Comparison of ENCODE assay signal across 14 mouse cellular contexts in the genomic region with DNA sequence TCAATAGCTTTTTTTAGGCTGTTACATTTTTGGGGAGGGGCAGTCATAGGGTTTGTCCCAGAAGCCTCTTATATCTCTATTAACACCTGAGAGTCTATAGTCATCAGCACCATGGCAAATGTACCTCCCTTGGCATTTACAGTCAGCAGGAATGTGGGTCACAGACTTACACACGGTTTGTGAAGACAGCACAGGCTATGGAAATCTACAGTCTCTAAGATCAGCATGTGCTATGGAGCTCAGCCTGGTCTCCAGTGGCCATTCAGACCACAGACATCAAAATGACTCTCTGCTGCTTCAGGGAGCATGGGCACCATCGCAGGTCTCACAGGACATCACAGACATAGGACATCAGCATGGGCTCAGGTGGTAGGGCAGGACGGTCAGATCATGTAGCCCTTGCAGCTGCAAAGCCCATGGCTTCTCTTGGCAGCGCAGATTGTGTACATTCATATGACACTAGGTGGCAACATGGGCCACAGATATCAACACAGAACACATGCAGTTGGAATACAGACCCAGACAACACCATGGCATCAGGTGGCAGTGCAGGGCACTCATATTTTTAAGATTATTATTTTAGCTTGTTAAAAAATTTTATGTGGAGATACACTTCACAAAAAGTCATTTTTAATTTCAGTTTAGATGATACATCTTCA.
DNase-seq lines count a peak whose midpoint lies in the region; ATAC-seq and TF ChIP-seq lines count a peak whose summit lies in the region.
"Had no signal": no experiment of that assay in that cellular context is flagged by ENCODE, and none has a peak within 500 bp of the region (broad histone marks: within the 10 kb centered on the region; RNA-seq: fewer than 3 reads in every experiment).

No protein-coding gene starts in this region.

- H3K27me3 ChIP-seq in hindbrain, postnatal 0 days (ENCODE audit: insufficient read depth, low read length) = no peaks in the 10 kb centered on the region
- no peaks in the 10 kb centered on the region for H3K27me3 ChIP-seq in hindbrain, embryonic 11.5 days (ENCODE audit: control insufficient read depth, insufficient read depth, low read length)
- no peaks in the 10 kb centered on the region for H3K27me3 ChIP-seq in liver, embryonic 12.5 days (replicated peaks)
- H3K27me3 ChIP-seq: heart, embryonic 13.5 days; limb, embryonic 15.5 days; megakaryocyte, embryonic 14.5 days had no signal

- H3K4me3 ChIP-seq in hindbrain, postnatal 0 days (ENCODE audit: low read length) = no peak overlapping the region
- H3K4me3 ChIP-seq in hindbrain, embryonic 11.5 days (ENCODE audit: low read depth, low read length) = no peak overlapping the region
- H3K4me3 ChIP-seq in liver, embryonic 12.5 days = no peak overlapping the region
- H3K4me3 ChIP-seq: forebrain, embryonic 10.5 days; heart, embryonic 13.5 days; hindbrain, embryonic 10.5 days; limb, embryonic 15.5 days; megakaryocyte, embryonic 14.5 days had no signal

- TF ChIP-seq POLR2A in brain, embryonic 14.5 days (IDR thresholded peaks at IDR 0.05; ENCODE audit: borderline replicate concordance, extremely low read depth, insufficient read depth, insufficient read length, poor library complexity, severe bottlenecking) = no peak

- H3K9me3 ChIP-seq in hindbrain, postnatal 0 days (ENCODE audit: low read length) = no peaks in the 10 kb centered on the region
- H3K9me3 ChIP-seq in hindbrain, embryonic 11.5 days (ENCODE audit: control insufficient read depth, low read length) = no peaks in the 10 kb centered on the region
- H3K9me3 ChIP-seq in liver, embryonic 12.5 days (replicated peaks) = no peaks in the 10 kb centered on the region
- H3K9me3 ChIP-seq: forebrain, embryonic 10.5 days; heart, embryonic 13.5 days; hindbrain, embryonic 10.5 days; limb, embryonic 15.5 days; megakaryocyte, embryonic 14.5 days had no signal

- 79% methylated on average over 4 of the region's 4 CpGs for WGBS in hindbrain, postnatal 0 days
- WGBS in hindbrain, embryonic 11.5 days = 86% methylated on average over 4 of the region's 4 CpGs
- WGBS in liver, embryonic 12.5 days (ENCODE audit: insufficient replicate concordance) = 53% methylated on average over 4 of the region's 4 CpGs

- H3K27ac ChIP-seq in hindbrain, postnatal 0 days = no peak overlapping the region
- no peak overlapping the region for H3K27ac ChIP-seq in hindbrain, embryonic 11.5 days (ENCODE audit: low read depth, low read length)
- no peak overlapping the region for H3K27ac ChIP-seq in liver, embryonic 12.5 days
- H3K27ac ChIP-seq: forebrain, embryonic 10.5 days; heart, embryonic 13.5 days; hindbrain, embryonic 10.5 days; limb, embryonic 15.5 days had no signal

- H3K9ac ChIP-seq in hindbrain, postnatal 0 days (replicated peaks; ENCODE audit: low read length) = no peak overlapping the region
- no peak overlapping the region for H3K9ac ChIP-seq in hindbrain, embryonic 11.5 days (ENCODE audit: low read depth, low read length)
- no peak overlapping the region for H3K9ac ChIP-seq in liver, embryonic 12.5 days
- H3K9ac ChIP-seq: heart, embryonic 13.5 days; limb, embryonic 15.5 days had no signal

- TF ChIP-seq CTCF in hindbrain, postnatal 0 days (IDR thresholded peaks at IDR 0.05; ENCODE audit: low read depth) = peak; percentile 42
- TF ChIP-seq CTCF in brain, embryonic 14.5 days (IDR thresholded peaks at IDR 0.05; ENCODE audit: borderline replicate concordance, extremely low read depth, insufficient read depth, insufficient read length) = peak; percentile 8; the same call in 1 of the 2 replicates

- DNase-seq in hindbrain, postnatal 0 days (ENCODE audit: low spot score) = peak; percentile 32
- DNase-seq in hindbrain, embryonic 11.5 days (ENCODE audit: low spot score) = no peak
- DNase-seq in 3T3-L1 (ENCODE audit: low read depth, low spot score) = peak; percentile 67
- DNase-seq in brain, embryonic 14.5 days (ENCODE audit: low read depth) = peak; percentile 9
- peak; percentile 50 to 61 for DNase-seq in cerebellum, postnatal 25 days
- DNase-seq in thymus, postnatal 4 days = no peak
- DNase-seq: kidney, postnatal 25 days had no signal

- H3K4me1 ChIP-seq in hindbrain, postnatal 0 days (ENCODE audit: insufficient read depth, low read length) = no peaks in the 10 kb centered on the region
- H3K4me1 ChIP-seq in hindbrain, embryonic 11.5 days (replicated peaks; ENCODE audit: control insufficient read depth, insufficient read depth, low read length) = no peaks in the 10 kb centered on the region
- no peaks in the 10 kb centered on the region for H3K4me1 ChIP-seq in liver, embryonic 12.5 days
- H3K4me1 ChIP-seq: heart, embryonic 13.5 days; limb, embryonic 15.5 days; megakaryocyte, embryonic 14.5 days had no signal

- ATAC-seq in hindbrain, postnatal 0 days = no peak
- ATAC-seq in hindbrain, embryonic 11.5 days (ENCODE audit: low FRiP score) = no peak
- ATAC-seq in liver, embryonic 12.5 days = no peak
- ATAC-seq: intestine, embryonic 16.5 days had no signal

- H3K4me2 ChIP-seq in hindbrain, postnatal 0 days (ENCODE audit: low read depth, low read length) = no peak overlapping the region
- no peak overlapping the region for H3K4me2 ChIP-seq in hindbrain, embryonic 11.5 days (replicated peaks; ENCODE audit: low read depth, low read length)
- no peak overlapping the region for H3K4me2 ChIP-seq in liver, embryonic 12.5 days
- H3K4me2 ChIP-seq: heart, embryonic 13.5 days; limb, embryonic 15.5 days had no signal

- H3K36me3 ChIP-seq in hindbrain, postnatal 0 days (ENCODE audit: insufficient read depth, low read length) = no peaks in the 10 kb centered on the region
- H3K36me3 ChIP-seq in hindbrain, embryonic 11.5 days (ENCODE audit: control insufficient read depth, insufficient read depth, low read length) = no peaks in the 10 kb centered on the region
- H3K36me3 ChIP-seq in liver, embryonic 12.5 days = no peaks in the 10 kb centered on the region
- H3K36me3 ChIP-seq: forebrain, embryonic 10.5 days; heart, embryonic 13.5 days; hindbrain, embryonic 10.5 days; limb, embryonic 15.5 days had no signal

Comparison
In these comparisons a context has a peak if more than half of its experiments do, and no peak if none do; other contexts are left out.
1. DNase-seq: peak in hindbrain, postnatal 0 days (single experiment), 3T3-L1 (single experiment), brain, embryonic 14.5 days (single experiment) and cerebellum, postnatal 25 days (2 of 2); none in hindbrain, embryonic 11.5 days (single experiment) and thymus, postnatal 4 days (single experiment).